Mouse (Mus musculus) olfactory bulb, adult 2 months (tissue): ENCODE data around the gene Gstz1.
"Not testable (repeated sequence)": the region's sequence is repeated elsewhere in the genome, so short reads cannot be mapped to it uniquely, and the experiment has no call there.

Experiments
- CTCF ChIP-seq: fragments of 200-500 bp; IDR thresholded peaks from 2 replicates; pipeline ENCODE4 v1.5.1; 2012; ENCODE audit warnings: low read depth, mild to moderate bottlenecking, low read length, moderate library complexity; ENCODE audit not compliant: insufficient read depth
- POLR2A ChIP-seq: fragments of 200-500 bp; IDR thresholded peaks from 2 replicates; pipeline ENCODE4 v1.6.1; 2012; ENCODE audit warnings: mild to moderate bottlenecking, low read depth, low read length, moderate library complexity; ENCODE audit not compliant: insufficient read depth

GRCm38 (mm10) chr12:87154448-87154847, 7.5 kb downstream of the Gstz1 start:
- TF ChIP-seq POLR2A, CTCF: not testable (repeated sequence)
